Mouse (Mus musculus): Measurements from ENCODE around the gene Cep131.
A peak's percentile ranks its signal among the peaks of the same experiment; 100 is the strongest.

Gene Cep131

DNA sequence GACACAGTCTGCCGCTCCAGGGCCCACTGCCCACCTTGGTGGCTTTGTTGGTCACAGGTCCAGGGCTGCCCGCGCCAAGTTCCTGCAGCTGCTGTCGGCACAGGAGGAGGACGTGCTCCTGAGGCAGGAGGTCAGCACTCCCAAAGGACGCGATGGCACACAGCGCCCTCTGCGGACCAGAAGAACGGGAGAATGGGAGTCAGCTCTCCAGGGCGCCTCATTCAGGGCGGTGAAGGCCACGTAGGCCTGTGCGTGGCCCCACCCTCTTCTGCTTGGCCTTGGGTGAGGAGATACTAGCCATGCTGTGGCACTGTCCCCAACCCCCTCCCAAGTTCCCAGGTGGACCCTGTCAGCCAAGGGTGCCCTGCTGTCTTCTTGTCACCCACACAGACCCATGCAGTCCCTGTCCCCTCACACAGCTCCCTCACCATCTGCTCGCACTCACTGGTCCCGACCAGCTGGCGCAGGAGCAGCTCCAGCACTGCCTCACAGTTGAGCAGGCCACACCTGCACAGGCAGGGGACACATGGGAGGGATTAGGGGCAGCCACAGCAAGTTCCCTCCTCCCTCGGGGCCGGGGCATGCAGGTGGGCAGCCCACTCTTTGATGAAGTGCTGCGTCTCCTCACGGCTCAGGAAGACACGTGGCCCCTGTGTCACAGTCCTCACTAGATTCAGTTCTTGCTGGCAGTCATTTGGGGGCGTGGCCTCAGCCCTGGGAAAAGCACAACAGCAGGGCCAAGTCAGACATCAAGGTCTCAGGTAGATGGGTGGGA, 6.4 kb upstream of the Cep131 start:
- DNase-seq: peak in 1 of 2 experiments; percentile 22

DNA sequence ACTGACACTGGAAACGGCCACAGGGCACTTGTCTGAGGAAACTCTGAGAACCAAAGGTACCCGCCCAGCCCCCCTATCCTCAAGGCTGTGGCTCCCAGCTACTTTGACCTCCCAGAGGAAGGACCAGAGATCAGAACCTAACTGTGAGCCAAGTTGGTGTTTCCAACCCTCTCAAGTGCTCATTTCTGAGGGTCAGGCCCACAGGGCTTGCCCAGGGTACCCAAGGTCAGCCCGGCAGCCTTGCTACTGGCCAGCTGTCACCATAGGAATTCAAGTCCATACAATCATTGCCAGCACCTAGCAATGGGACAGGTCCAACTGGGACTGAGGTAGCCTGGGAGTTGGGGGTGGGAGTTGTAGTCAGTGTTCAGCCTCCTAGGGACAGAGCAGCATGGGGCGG, 4.0 kb upstream of the Cep131 start:
- DNase-seq: no peak

DNA sequence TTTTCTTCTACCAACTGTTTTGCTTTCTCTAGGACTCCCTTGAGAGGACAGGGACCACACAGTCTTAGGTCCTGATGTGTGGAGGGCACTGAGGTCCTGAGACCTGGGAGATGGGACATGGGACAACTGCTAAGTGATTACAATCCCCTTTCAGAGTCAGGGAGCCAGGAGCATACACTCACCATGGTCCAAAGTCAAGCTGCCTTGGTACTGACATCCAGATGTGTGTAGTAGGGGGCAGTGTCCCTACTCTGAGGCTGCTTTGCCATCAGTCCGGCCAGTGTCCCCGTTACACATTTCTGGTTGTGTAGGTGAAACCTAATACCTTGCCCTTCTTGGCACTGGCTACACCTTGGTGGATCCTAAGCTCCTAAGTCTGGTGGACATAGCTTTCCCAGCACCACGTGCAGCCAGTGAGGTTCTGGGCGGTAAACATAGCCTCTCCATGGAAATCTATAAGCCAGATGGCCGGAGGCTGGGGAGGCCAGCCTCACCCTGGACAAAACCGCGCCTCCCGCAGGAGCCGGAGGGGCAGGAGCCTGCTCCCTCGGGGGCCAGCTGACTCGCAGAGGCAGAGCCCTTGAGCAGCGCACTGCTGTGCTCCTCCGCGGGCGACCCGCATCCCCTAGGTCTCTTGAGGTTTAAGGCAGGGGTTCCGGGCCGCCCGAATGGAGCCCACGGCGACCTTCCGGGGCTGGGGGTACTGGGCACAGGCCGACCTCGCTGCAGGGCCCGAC, 568 bp downstream of the Cep131 start:
- DNase-seq: peak; percentile 68 to 73

GRCm38 (mm10) chr11:120080282-120080681, 6.3 kb downstream of the Cep131 start:
- DNase-seq: no peak

DNA sequence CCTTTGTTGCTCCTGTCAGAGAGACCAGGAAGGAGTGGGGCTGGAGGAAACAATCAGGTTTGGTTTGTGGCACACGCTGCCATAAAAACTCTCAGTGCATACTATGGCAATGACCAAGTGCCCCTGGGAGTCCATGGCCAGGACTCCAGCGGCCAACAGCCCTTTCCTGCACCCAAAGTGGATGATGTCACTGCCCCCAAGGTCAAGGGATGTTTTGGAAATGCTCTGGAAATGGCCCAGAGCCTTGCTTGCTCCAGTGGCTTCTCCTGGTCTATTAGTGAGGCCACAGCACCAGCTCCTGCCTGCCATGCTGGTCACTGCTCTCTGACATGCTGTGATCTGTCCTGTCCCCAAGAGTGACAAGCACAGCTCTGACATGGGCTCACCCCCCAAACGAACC, 10.4 kb downstream of the Cep131 start:
- DNase-seq: no peak

- no peak for DNase-seq
Observed at GRCm38 (mm10) chr11:120072986-120073647, 13.5 kb downstream of the Cep131 start.

- no peak for DNase-seq
Observed at GRCm38 (mm10) chr11:120071731-120072320, 14.8 kb downstream of the Cep131 start.

GRCm38 (mm10) chr11:120071065-120071464, 15.6 kb downstream of the Cep131 start:
- DNase-seq: no peak

DNA sequence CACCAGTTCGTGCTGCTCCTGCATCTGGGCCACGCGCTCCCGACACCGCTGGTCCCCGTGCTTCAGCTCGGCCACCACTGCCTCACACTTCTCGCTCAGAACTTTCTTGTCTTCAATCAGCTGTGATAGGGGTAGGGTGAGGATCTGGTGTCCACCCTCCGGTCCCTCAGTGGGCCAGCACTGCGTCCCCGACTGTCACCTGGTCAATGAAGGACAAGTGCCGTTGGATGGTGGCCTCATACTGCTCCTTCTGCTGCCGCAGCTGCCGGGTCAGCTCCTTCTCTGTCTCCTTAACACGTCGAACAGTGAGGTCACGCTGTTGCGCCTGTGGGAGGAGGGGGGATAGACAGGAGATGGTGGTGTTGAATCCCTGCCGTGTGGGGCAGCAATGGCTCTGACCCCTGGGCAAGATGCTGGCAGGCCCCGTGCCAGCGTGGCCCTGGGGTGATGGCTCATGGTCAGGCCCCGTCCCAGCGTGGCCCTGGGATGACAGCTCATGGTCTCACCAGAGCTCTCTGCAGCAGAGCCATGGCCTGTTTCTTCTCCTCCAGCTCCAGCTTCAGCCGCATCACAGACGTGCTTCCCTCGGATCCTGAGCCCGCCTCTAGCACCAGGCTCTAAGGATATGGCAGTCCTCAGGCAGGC, 16.2 kb downstream of the Cep131 start:
- no peak for DNase-seq

DNA sequence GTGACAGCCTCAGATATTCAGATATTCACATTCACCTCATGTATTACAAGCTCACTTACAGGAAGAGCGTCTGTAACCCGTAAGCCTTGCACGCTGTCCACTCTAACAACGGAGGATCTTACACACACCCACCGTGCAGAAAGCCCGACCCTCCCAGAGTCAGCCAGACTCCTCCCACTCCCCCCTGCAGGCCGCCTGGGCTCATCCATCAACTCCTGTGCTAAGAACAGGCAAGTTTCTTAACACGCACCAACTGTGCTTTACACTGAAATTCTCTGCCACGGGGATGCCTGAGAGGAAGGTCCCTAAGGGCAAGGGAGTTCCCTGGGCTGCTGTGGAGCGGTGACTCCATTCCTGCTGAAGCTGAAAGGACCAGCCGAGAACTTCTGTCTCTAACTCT, 17.4 kb downstream of the Cep131 start:
- DNase-seq: no peak

DNA sequence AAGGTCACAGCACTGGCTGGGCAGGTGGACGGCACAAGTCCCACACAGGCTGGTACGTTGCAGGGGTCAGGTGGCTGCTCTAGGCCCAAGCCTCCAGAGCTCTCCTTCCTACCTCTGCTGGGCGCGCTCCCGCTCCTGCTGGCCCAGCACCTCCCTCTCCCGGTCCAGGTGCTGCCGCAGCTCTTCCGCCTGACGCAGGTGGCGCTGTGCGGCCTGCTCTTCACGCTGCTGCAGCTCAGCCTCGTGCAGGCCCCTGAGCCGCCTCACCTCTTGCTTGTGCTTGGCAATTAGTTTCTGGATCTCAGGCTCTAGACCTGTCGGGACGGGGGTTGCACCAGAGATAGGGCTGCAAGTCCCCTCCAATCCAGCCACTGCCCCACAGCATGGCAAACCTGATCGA, 18.8 kb downstream of the Cep131 start:
- no peak for DNase-seq

DNA sequence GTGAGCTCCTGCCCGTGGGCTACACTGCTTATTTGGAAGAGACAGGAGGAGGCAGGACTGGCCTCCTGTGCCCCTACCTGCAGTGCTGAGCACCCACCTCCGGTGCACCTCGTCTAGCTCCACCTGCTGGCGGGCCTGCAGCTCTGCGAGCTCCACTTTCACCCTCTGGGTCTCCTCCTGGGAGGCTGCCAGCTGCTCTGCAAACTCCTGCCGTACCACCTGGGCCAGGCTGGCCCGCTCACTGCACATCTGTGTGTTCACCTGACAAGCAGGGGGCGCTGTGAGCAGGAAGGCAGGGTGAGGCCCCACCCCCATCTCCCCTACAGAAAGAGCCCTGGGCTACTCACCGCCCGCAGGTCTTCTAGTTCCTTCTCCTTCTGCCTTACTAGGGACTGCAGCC, 21.3 kb downstream of the Cep131 start:
- DNase-seq: peak; percentile 74 to 76

- no peak for DNase-seq
Observed at GRCm38 (mm10) chr11:120064668-120065040, 22.0 kb downstream of the Cep131 start.

- DNase-seq: no peak
Observed at GRCm38 (mm10) chr11:120064006-120064667, 22.5 kb downstream of the Cep131 start.

DNA sequence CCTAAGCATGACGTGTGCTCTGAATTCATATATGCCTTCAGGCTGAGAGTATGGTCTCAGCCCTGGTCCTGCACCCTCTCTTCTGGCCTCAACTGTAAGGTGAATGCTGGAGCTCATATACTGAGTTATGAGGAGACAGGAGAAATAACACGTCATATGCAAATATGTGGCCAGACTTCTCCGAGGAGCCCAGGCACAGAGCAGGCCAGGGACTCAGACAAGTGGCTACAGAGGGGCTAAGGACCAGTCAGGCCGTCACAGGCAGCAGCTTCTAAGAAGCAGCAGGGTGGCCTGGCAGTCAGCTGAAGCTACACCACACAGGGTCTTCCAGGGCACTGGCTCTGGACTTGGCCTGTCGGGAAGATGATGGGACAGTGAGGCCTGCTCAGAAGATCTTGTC, 23.3 kb downstream of the Cep131 start:
- no peak for DNase-seq

- DNase-seq: no peak
Observed at GRCm38 (mm10) chr11:120060634-120061033, 26.0 kb downstream of the Cep131 start.

GRCm38 (mm10) chr11:120055953-120056732, 30.5 kb downstream of the Cep131 start:
- peak; percentile 62 to 71 for DNase-seq

- DNase-seq: no peak
Observed at GRCm38 (mm10) chr11:120053846-120054245, 32.8 kb downstream of the Cep131 start.

- no peak for DNase-seq
Observed at GRCm38 (mm10) chr11:120052274-120052673, 34.4 kb downstream of the Cep131 start.

GRCm38 (mm10) chr11:120051124-120051811, 35.4 kb downstream of the Cep131 start:
- peak; percentile 52 to 65 for DNase-seq

DNA sequence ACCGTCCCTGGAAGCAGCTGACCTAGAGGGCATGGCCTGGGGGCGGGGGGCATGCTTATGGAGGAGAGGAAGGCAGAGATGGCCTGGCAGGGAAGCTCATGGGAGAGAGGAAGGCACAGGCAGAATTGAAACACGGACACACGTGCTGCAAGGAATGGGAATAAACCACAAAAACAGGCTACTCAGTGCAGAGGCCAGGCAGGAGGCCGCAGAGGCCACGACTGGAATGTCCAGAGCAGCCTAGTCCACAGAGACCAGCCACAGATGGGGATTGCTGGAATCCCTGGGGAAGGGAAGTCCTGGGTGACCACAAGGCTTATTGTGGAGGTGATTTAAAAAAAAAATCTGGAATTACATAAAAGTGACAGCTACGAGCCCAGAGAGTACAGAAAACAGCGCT, 37.6 kb downstream of the Cep131 start:
- no peak for DNase-seq

Measured in cerebellum, adult 18-20 months (tissue).